Mouse (Mus musculus) G1E (cell line): ENCODE measurements around the gene Amz1.

Experiments used
- CTCF ChIP-seq: IDR thresholded peaks from 2 replicates; pipeline ENCODE4 v1.5.1; 2012; ENCODE audit warnings: low read depth, low read length, inconsistent platforms, mixed read lengths
- GATA1 ChIP-seq: IDR thresholded peaks from 2 replicates; pipeline ENCODE4 v1.6.1; 2012; ENCODE audit warnings: borderline replicate concordance, low read length, inconsistent platforms, mixed read lengths
- POLR2AphosphoS5 ChIP-seq: IDR thresholded peaks from 2 replicates; pipeline ENCODE4 v1.6.1; 2012; ENCODE audit warnings: low read depth, low read length, inconsistent platforms; ENCODE audit not compliant: insufficient replicate concordance
- TAL1 ChIP-seq: conservative IDR thresholded peaks from 2 replicates; pipeline ENCODE4 v1.6.1; 2012; ENCODE audit warnings: low read depth, low read length, inconsistent platforms, mixed read lengths

- TF ChIP-seq CTCF (no peak), GATA1 (no peak), TAL1 (no peak), POLR2AphosphoS5 (no peak)
These were observed 11.4 kb downstream of the Amz1 start for GRCm38 (mm10) chr5:140735297-140735696.
